In genomic region chr14:79202722-79203362, GRCm38 (mm10) we compare ENCODE assay signal across 8 mouse cellular contexts. TPM values are rescaled to one million over a fixed set of nuclear protein-coding genes. Genes with fewer than 3 reads are reported as not detected.
DNase-seq lines count a peak whose midpoint lies in the region; ATAC-seq and TF ChIP-seq lines count a peak whose summit lies in the region.

No protein-coding gene starts in this region.

- H3K9me3 ChIP-seq in kidney, embryonic 16.5 days (ENCODE audit: low read length), result no peaks in the 10 kb centered on the region
- no peaks in the 10 kb centered on the region for H3K9me3 ChIP-seq in embryonic facial prominence, embryonic 10.5 days
- no peaks in the 10 kb centered on the region for H3K9me3 ChIP-seq in hindbrain, embryonic 12.5 days (replicated peaks)
- H3K9me3 ChIP-seq in midbrain, embryonic 16.5 days (replicated peaks; ENCODE audit: control insufficient read depth, low read length, poor library complexity, severe bottlenecking), result no peaks in the 10 kb centered on the region
- H3K9me3 ChIP-seq in liver, embryonic 12.5 days (replicated peaks), result no peaks in the 10 kb centered on the region

- H3K27ac ChIP-seq in kidney, embryonic 16.5 days (ENCODE audit: low read length), result peak overlapping the region; percentile 31
- H3K27ac ChIP-seq in kidney, adult 2 months (ENCODE audit: insufficient read depth, low read depth, low read length), result no peak overlapping the region
- peak overlapping the region; percentile 88 for H3K27ac ChIP-seq in embryonic facial prominence, embryonic 10.5 days (replicated peaks)
- peak overlapping the region; percentile 77 for H3K27ac ChIP-seq in hindbrain, embryonic 12.5 days
- H3K27ac ChIP-seq in midbrain, embryonic 16.5 days (ENCODE audit: low read length), result peak overlapping the region; percentile 51
- H3K27ac ChIP-seq in liver, embryonic 12.5 days, result no peak overlapping the region

- no peak for TF ChIP-seq POLR2A in kidney, adult 2 months (IDR thresholded peaks at IDR 0.05; ENCODE audit: low read depth, low read length)

- H3K4me1 ChIP-seq in kidney, embryonic 16.5 days (ENCODE audit: insufficient read depth, low read length), result peaks cover 20% of the 10 kb centered on the region
- no peaks in the 10 kb centered on the region for H3K4me1 ChIP-seq in kidney, adult 2 months (ENCODE audit: control insufficient read depth, insufficient read depth, low read length)
- peaks cover 56% of the 10 kb centered on the region for H3K4me1 ChIP-seq in embryonic facial prominence, embryonic 10.5 days
- H3K4me1 ChIP-seq in hindbrain, embryonic 12.5 days, result peaks cover 53% of the 10 kb centered on the region
- H3K4me1 ChIP-seq in midbrain, embryonic 16.5 days (ENCODE audit: control insufficient read depth, insufficient read depth, low read length), result peaks cover 22% of the 10 kb centered on the region
- H3K4me1 ChIP-seq in liver, embryonic 12.5 days, result no peaks in the 10 kb centered on the region

- DNase-seq in kidney, adult 2 months, result no peak
- DNase-seq in embryonic facial prominence, embryonic 10.5 days (ENCODE audit: low spot score), result peak; percentile 22
- no peak for DNase-seq in cerebellum, postnatal 25 days
- no peak for DNase-seq in frontal cortex, postnatal 10 days (ENCODE audit: low spot score in 2 of 2)

- 47% methylated on average over 4 of the region's 4 CpGs for WGBS in kidney, embryonic 16.5 days
- 61% methylated on average over 4 of the region's 4 CpGs for WGBS in kidney, adult 2 months
- 32% methylated on average over 4 of the region's 4 CpGs for WGBS in embryonic facial prominence, embryonic 10.5 days
- WGBS in hindbrain, embryonic 12.5 days, result 37% methylated on average over 4 of the region's 4 CpGs
- WGBS in midbrain, embryonic 16.5 days, result 23% methylated on average over 4 of the region's 4 CpGs
- 46% methylated on average over 4 of the region's 4 CpGs for WGBS in liver, embryonic 12.5 days (ENCODE audit: insufficient replicate concordance)

- ATAC-seq in kidney, embryonic 16.5 days (ENCODE audit: low FRiP score, low TSS enrichment), result no peak
- no peak for ATAC-seq in hindbrain, embryonic 12.5 days (ENCODE audit: low FRiP score)
- ATAC-seq in midbrain, embryonic 16.5 days, result no peak
- no peak for ATAC-seq in liver, embryonic 12.5 days

- no peaks in the 10 kb centered on the region for H3K36me3 ChIP-seq in kidney, embryonic 16.5 days (ENCODE audit: insufficient read depth, low read length)
- peaks cover 3% of the 10 kb centered on the region; the same call in 1 of the 2 replicates for H3K36me3 ChIP-seq in kidney, adult 2 months (ENCODE audit: control insufficient read depth, insufficient read depth, low read length)
- no peaks in the 10 kb centered on the region for H3K36me3 ChIP-seq in embryonic facial prominence, embryonic 10.5 days (replicated peaks)
- no peaks in the 10 kb centered on the region for H3K36me3 ChIP-seq in hindbrain, embryonic 12.5 days
- no peaks in the 10 kb centered on the region for H3K36me3 ChIP-seq in midbrain, embryonic 16.5 days (ENCODE audit: control insufficient read depth, insufficient read depth, low read length)
- H3K36me3 ChIP-seq in liver, embryonic 12.5 days, result no peaks in the 10 kb centered on the region

- H3K27me3 ChIP-seq in kidney, embryonic 16.5 days (ENCODE audit: insufficient read depth, low read length), result no peaks in the 10 kb centered on the region
- H3K27me3 ChIP-seq in kidney, adult 2 months (replicated peaks; ENCODE audit: control insufficient read depth, insufficient read depth, low read length), result no peaks in the 10 kb centered on the region
- no peaks in the 10 kb centered on the region for H3K27me3 ChIP-seq in embryonic facial prominence, embryonic 10.5 days (replicated peaks; ENCODE audit: low read depth, poor library complexity, severe bottlenecking)
- no peaks in the 10 kb centered on the region for H3K27me3 ChIP-seq in hindbrain, embryonic 12.5 days
- H3K27me3 ChIP-seq in midbrain, embryonic 16.5 days (ENCODE audit: control insufficient read depth, insufficient read depth, low read depth, low read length), result no peaks in the 10 kb centered on the region
- H3K27me3 ChIP-seq in liver, embryonic 12.5 days (replicated peaks), result no peaks in the 10 kb centered on the region

- H3K4me3 ChIP-seq in kidney, embryonic 16.5 days (ENCODE audit: low read length), result no peak overlapping the region
- H3K4me3 ChIP-seq in kidney, adult 2 months (ENCODE audit: insufficient read depth, low read depth, low read length), result no peak overlapping the region
- H3K4me3 ChIP-seq in embryonic facial prominence, embryonic 10.5 days, result no peak overlapping the region
- no peak overlapping the region for H3K4me3 ChIP-seq in hindbrain, embryonic 12.5 days
- no peak overlapping the region for H3K4me3 ChIP-seq in midbrain, embryonic 16.5 days (ENCODE audit: low read depth, low read length)
- H3K4me3 ChIP-seq in liver, embryonic 12.5 days, result no peak overlapping the region

- no peak overlapping the region for H3K4me2 ChIP-seq in kidney, embryonic 16.5 days (replicated peaks; ENCODE audit: low read depth, low read length)
- H3K4me2 ChIP-seq in hindbrain, embryonic 12.5 days (replicated peaks), result no peak overlapping the region
- H3K4me2 ChIP-seq in midbrain, embryonic 16.5 days (ENCODE audit: low read length), result no peak overlapping the region
- no peak overlapping the region for H3K4me2 ChIP-seq in liver, embryonic 12.5 days

- no peak for TF ChIP-seq CTCF in kidney, adult 2 months (conservative IDR thresholded peaks at IDR 0.05; ENCODE audit: insufficient read depth, insufficient read length, low read depth, low read length)

- no peak overlapping the region for H3K9ac ChIP-seq in kidney, embryonic 16.5 days (replicated peaks; ENCODE audit: low read length)
- no peak overlapping the region for H3K9ac ChIP-seq in hindbrain, embryonic 12.5 days
- H3K9ac ChIP-seq in midbrain, embryonic 16.5 days (ENCODE audit: low read depth, low read length), result 0 out of 2 replicates have a peak overlapping the region, but pooled peaks have one; percentile 31
- no peak overlapping the region for H3K9ac ChIP-seq in liver, embryonic 12.5 days

RNA-seq across cellular contexts. Expression of gene Zfp957, which starts 44.3 kb away (rescaled TPM):
- polyA plus RNA-seq in kidney, embryonic 16.5 days (2015; fragmentation: Nextera tagmentation; extraction: Ambion mirVana), result not detected in 2 replicates
- not detected in 2 replicates for polyA plus RNA-seq in kidney, adult 2 months (2012; rRNA removed)
- polyA plus RNA-seq in embryonic facial prominence, embryonic 10.5 days (2016; fragmentation: Nextera tagmentation; extraction: Ambion mirVana), result not detected in 2 replicates
- polyA plus RNA-seq in hindbrain, embryonic 12.5 days (2016; fragmentation: Nextera tagmentation; extraction: Ambion mirVana), result 0.19 TPM in 1 of 2 replicates, not detected in the other
- not detected in 2 replicates for polyA plus RNA-seq in midbrain, embryonic 16.5 days (2015; fragmentation: Nextera tagmentation; extraction: Ambion mirVana)
- not detected in 2 replicates for polyA plus RNA-seq in liver, embryonic 12.5 days (2016; fragmentation: Nextera tagmentation; extraction: Ambion mirVana)

Comparison
In these comparisons a context has a peak if more than half of its experiments do, and no peak if none do; other contexts are left out.
1. H3K27ac ChIP-seq: peak in kidney, embryonic 16.5 days (single experiment), embryonic facial prominence, embryonic 10.5 days (single experiment), hindbrain, embryonic 12.5 days (single experiment) and midbrain, embryonic 16.5 days (single experiment); none in kidney, adult 2 months (single experiment) and liver, embryonic 12.5 days (single experiment).